Mouse (Mus musculus) adrenal gland, postnatal 10 days (tissue): ENCODE results near the gene Atp1b1. TPM values are rescaled to one million over a fixed set of nuclear protein-coding genes. Genes with fewer than 3 reads are reported as not detected.

Source experiments
- DNase-seq: peaks from one replicate; pipeline ENCODE4 v3.0.0; 2021; ENCODE audit warnings: mixed read lengths
- total RNA-seq, 2 experiments: library from RNA; stranded (reverse); gene quantifications; 2 replicates each; pipeline ENCODE4 v1.2.3; 2021

The Atp1b1 gene
- total RNA-seq, 2 experiments from 2014 or later = 88.2 to 115 TPM

DNA sequence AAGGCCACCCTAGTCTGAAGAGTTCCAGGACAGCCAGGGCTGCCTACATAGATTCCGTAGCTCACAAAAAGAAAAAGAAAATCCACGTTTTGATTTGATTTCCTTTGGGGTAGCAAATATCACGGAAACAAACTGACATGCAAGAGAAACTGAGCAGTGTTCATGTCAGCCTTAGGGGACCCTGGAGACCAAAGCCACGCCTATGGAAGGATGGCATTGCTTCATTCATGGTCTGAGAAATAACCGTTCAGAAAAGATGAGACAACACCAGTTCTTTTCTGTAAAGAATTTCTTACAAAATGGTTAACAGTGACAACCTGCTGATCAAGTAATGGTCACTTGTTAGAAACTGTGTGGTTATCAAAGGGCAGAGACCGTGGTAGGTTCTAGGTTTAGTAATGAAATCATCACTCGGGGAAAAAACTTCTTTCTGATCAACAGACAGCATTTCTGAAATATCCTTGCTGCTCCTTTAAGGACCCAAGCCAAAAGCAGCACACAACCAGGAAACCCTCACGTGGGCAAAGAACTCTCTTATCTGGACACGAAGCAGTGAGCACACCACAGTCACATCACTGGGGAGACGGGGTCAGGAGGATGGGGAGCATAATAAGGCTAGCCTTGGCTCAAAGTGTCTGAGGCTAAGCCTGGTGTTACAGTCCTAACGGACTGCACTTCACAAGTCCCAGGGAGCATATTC, 17.3 kb downstream of the Atp1b1 start:
- DNase-seq = no peak

DNA sequence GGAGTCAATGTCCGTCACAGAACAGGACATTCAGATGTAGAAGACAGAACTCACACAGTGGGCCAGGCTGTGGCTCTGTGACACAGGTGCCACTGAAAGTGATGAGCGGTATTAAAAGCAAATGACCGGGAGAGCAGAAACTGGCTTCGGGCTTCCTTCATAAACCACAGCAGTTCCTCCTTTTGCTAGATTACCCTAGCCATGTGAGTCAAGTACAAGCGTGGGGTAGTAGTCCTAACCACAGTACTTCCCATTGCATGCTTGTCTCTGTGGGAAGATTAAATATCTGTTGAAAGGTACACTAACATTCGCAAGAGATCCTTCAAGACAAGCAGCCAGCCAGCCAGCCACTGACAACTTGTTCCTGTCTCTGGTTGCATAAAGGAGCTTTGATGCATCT, 17.9 kb downstream of the Atp1b1 start:
- DNase-seq = no peak

DNA sequence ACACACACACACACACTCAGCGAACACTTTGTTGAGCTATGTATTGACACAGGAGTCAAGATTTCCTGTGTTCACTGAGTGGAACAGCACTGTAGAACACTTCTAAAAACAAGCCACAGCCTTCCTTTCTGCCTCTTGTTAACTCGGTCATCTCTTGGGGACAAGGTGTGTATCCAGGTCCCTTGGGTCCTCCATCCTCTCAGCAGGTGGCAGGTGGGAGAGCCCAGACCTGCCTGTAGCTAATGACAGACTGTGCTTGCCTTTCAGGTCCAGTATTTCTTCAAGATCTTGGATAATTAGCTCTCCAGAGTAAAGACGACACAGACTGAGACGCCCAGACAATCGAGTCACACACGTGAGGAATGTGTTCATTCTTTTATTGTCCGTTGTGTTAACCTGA, 21.4 kb downstream of the Atp1b1 start:
- no peak for DNase-seq

DNA sequence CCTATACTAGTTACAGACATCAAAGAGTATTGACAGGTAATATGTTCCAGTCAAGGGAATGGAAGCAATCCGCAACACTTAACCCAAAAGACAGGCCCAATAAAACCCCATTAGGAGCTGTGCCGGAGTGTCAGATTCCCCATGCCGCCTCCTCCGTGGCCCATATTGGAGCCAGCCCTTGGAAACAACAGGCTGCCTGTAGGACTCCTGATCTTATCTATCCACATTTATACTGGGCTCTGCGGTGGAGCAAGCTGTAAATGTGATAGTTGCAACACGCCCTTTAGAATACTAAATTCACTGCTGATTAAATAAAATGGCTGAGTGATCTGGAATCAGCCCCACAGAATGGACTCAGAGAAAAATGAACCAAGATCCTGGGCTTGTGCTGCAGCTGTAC, 24.1 kb downstream of the Atp1b1 start:
- DNase-seq = no peak

DNA sequence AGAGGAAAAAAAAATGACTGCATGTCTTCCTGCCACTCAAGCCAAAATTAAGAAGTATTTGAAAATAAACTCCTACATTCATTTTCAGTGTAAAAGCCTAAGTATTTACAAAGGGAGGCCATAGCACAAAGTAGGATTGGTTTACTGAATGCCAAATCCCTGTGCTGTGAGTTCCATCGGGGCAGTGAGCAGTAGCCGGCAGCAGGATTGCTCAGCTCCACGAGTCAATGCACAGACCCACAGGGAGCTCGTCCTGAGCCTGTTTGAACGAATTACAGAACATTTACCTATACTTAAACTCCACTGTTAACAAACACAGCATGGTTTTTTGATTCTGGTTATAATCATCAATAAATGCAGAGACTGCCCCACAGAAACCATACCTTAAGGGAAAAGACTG, 25.5 kb downstream of the Atp1b1 start:
- DNase-seq = no peak

DNA sequence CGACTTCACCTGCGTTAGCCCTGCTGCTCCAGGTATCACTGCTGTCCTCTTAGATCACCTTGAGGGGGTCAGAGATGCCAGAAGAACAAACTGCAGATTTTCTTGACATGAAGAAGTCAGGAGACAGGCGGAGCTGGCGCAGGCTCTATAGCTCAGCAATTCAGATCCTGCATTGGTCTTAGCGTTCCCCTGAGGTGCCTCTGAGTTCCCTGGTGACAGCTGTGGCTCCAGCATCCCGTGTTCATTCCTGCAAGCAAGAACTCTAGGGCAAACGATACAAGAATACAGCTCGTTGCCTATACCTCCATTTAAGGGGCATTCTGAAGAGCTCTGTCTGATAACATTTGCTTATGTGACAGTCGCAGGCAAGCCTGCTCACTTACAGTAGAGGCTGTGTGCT, 29.5 kb downstream of the Atp1b1 start:
- DNase-seq = no peak

DNA sequence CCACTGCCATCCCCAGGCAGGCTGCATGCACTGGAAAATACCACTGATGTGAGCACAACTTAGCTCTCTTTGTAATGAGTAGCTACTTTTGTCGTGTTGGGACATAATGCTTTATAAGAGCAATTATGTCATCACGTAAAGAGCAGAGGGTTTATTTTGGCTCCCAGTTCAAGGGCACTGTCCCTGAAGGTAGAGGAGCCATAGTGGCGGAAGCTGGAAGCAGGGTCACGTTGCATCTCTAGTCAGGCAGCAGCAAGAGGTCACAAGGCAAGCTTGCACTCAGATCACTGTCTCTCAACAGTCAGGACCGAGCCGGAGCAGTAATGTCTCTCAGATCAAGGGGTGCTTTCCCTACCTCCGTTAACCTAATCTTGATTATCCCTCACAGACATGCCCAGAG, 30.4 kb downstream of the Atp1b1 start:
- DNase-seq = no peak

DNA sequence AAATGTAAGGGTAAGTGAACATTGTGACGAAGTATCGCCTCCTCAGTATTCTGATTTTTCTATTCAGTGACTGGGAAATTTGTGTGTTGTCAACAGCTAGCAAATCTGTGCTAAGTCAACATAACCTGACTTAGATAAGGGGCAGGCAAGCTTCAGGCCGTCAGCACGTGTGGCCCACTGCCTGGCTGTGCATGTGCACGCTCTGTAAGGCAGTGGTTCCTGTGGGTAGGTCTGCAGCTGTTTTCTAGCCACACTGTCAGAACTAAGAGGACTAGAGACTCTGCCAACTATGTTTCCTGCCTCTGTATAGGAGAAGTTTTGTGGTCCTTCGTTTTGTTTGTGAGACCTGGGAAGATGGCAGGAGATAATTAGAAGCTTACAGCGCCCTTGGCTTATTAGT, 31.9 kb downstream of the Atp1b1 start:
- no peak for DNase-seq

DNA sequence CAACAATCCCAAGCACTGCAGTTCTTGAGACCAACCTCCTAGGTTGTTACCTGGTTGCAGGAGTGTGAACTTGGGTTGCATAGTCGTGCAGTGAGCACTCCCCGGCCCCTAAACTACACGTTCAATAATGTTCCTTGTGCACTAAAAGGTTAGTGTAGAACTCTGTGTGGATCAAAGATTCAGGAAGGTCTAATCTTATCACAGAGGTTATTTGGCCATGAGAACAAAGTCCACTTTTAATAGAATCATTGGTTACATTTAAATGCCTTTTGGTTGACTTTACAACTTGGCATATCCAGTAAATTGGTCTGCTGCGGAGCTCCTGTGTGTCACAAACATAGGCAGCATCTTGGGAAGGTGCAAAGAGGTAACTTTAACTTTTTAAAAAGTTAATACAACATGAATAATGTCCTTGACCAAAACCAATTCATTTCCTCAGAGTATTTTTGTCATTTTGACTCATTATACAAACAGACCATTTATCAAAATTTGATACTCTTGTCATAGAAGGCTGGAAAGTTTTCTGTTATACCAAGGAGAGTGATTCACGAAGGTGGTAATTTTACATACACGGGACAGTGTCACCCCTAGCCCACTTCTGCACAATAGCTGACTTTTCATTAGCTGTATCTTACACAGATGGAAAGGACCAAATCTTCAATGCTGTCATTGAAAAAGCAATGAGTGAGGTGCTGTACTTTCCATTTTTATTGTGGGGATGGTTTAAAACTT, 37.4 kb downstream of the Atp1b1 start:
- DNase-seq = no peak

DNA sequence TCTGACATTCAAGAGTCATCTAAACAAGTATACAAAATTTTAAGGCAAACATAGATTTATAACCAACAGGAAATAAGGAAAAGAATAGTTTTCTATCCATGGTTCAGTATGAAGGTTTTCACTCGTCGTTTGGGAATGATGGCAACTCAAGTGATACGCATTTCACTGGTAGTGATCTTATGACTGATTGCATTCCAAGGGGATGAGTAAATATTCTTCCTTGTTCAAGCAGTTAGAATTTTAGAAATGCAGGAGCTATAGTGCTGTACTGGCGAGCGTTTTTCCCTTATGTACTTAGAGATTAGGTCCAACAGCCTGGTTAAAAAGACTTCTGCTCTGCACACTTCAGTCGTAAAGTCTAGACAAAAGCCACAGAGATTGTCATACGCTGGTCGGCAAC, 38.8 kb downstream of the Atp1b1 start:
- no peak for DNase-seq

DNA sequence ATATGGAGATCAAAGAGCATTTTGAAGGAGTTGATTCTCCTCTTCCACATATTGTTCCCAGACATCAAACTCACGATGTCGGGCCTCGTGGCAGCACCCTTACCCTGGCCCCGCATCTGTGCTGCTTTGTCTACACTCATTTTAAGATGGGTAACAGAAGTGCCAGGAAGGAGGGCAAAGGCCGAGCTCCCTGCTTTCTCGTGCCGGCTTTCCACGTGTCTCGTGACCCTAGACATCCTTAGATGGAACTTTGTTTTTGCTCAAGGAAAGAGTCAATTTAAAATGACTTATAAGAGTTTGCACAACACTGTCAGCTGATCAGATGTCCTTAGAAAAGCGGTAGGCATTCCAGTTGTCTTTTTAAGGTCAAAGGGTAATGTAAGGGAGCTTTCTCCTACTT, 39.8 kb downstream of the Atp1b1 start:
- DNase-seq = no peak

DNA sequence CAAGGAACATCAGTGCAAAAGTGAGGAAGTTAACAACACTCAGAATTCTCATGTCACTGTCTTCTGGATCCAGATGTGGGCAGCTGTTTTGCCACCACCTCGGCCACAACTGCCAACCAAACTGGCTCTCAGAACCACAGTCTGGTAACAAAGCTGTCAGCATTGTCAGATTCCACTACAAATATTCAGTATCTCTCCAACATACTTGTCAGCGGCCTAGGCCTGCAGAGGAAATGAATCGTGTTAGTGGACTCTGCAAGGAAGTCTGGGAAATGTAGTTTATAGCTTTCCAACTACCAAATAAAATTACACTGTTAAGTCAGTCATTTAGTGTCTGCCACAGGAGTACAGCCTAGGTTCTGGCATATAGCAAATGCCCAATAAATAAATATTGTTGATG, 40.6 kb downstream of the Atp1b1 start:
- DNase-seq = no peak

DNA sequence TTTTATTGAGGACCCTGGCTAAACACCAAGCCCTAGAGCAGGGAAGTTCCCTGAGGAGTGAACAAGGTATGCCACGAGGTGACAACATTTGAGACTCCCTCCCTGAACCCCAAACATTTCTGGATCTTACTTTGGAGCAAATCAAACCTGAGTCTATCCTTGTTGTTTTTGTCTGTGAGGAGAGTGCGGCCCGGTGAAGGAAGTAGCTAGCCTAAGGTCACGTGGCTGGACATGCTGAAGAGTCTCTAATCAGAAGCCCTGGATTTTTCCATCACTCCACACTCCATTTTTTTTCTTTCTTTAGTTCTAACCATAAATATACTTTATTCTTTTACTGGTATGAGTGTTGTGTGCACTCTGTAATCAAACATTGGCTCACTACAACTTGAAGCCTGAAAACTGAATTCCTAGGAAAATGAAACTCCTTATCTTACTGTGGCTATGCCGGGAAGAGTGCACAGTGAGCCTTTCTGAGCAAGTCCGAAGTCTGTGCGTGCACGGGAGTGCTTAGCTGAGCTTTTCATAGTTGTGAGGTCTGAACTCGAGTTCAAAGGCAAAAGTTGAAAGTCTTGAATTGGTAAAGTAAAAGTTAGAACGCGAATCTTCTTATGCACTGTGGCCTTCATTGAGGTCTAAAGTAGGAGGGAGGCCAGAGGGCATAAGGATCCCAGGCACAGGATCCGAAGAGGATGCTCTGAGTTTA, 41.3 kb downstream of the Atp1b1 start:
- DNase-seq = no peak

DNA sequence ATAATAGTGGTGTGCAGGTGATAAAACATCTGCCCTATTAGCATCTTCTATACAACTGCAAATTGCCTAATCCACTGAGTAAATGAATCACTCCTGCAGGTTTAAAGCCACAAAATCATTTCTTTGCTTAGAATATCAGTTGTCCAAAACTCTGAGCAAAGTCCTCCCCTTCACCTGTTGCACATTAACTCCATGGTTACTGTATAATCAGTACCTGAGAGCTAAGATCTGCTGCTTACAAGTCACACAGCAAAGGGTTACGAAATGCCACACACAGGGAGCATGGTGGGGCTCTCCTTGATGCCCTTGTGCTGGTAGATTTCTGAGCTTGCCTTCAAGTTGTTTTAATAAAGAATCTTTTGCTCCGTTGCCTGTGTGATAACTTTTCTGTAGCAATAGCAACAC, 42.8 kb downstream of the Atp1b1 start:
- no peak for DNase-seq

DNA sequence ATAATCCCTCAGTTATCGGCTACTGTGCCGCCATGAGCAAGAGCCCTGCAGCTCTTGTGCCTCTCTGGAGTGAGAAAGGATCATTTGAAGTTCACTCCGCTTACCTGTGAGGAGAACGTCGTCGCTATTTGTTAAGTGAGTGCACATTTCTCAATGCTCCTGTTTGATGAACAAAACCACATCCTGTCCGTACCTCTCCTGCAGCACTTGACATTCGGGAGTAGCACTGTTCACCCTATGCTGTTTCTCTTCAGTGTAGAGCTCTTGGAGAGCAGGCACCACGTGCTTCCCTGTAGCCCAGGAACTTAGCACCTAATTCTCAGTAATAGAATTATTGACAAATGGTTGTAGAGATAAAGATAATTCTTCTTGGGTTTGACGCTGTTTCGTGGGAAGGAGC, 44.5 kb downstream of the Atp1b1 start:
- no peak for DNase-seq

DNA sequence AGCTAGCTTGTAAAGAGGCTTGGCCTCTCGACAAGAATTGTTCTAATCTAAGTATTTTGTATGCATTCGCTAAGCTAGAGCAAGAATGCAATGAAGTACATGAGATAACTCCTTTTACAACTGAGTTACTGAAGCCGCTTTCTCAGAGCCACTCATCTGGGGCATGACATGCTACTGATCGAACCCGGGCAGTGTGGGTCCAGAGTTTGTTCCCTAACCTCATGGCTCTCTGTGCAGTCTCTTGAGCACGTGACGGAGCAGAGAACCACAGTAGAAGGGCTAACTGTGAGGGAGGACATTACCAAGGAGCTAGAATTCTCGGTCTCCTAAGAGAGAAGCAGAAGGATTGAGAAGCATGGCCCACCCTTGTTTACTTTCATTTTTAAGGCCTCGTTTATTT, 45.2 kb downstream of the Atp1b1 start:
- no peak for DNase-seq

DNA sequence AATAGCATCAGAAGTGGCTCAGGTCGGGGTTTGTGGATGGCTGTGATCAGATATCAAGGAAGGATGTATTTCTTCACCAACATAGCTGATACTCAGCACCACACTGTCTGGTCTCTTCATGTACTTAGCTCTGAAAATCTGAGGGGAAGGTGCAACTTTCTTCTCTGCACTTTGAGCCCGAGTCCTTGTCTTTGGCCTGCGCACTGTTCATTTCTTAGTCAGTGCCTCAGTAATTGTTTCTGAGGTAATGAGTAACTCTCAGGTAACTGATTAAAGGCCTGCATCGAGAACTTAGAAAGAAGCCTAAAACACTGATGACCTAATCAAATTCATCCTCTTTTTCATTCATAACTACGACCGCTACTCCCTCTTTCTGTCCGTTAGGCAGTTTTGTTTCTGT, 46.8 kb downstream of the Atp1b1 start:
- DNase-seq = no peak

DNA sequence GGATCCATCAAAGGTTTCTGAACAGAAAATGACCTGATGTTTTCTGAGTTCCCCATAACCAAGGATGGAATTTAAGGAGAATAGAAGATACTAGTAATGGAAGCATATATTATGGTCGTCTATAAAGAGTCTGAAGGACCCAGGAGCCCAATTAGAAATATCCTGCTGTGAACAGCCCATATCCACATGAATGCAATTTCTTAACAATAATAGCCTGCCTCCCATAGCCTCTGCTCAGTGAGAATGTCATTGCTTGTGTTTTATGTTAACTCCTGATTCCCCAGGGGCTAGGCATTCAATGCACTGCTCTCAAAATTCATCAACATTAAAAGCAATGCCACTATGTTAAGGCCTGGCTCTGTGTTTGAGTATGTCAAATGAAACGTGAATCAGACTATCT, 49.5 kb downstream of the Atp1b1 start:
- no peak for DNase-seq

DNA sequence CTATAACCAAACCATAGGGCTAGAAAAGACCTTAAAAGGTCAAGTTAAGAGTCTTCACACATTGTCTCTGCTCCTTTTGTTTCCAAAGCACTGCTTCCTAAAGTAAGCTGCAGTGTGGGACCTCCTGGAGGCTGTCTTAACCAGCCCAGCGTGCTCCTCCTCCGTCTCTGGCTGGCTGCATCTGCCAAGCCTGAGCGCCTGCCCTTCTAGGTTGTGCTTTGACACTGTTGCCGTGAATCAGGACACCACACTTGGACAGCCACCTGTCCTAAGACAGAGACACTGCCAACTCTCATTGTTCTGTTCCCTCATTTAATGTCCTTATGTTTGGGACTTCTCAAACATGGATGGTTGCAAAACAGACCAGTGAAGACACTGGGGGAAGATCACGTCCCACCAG, 51.6 kb downstream of the Atp1b1 start:
- no peak for DNase-seq

DNA sequence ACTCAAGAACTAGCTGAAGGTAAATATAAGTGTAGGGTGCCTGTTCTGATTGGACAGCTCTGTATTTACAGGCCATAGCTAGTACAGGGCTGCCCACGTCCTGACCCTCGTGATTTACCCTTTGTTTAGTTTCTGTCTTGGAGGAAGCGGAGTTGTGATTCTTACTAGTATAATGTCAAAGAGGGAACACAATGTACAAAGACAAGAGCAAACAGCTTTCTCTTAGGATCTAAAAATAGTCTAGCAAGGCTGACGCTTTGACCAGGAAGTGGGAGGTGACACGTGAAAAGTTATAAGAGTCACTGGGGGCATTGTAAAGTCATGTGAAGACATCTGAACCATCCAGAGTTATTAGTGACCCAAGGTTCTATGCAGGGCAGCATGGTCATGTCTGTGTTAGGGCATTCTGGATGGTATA, 52.8 kb downstream of the Atp1b1 start:
- DNase-seq = no peak

DNA sequence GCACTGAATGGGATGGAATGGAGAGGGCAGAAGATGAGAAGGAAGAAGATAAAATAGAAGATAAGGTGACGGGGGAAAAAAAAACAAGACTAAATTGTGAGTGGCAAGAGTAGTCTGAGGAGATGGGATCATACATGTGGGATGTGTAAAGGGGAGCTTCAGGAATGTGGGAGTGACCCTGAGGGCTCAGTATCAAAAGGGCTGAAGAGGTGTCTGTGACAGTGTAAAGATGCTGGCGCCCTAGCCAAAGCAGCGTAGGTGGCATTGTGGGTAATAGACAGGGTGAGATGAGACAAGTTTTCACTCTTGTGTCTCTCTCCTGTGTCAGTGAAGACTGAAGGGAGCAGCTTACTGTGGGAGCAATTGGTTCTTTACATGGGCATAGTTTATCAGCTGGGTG, 58.6 kb downstream of the Atp1b1 start:
- DNase-seq = no peak

DNA sequence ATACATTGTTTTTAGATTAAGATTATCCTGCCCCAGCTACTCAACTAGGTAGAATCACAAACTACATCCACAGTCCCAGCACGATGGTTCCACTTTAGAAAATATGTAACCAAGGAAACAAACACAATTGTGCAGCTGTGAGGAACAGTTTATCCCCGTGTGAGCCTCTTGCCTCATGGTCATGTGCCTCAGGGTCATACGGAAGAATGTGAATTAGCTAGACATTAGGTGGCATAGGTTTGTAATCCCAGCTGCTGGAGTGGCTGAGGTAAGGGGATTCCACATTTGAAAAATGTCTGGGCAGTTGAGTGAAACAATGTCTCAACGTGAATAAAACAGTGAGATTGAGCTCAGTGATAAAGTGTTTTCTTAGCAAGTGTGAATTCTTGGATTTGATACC, 60.5 kb downstream of the Atp1b1 start:
- DNase-seq = no peak

DNA sequence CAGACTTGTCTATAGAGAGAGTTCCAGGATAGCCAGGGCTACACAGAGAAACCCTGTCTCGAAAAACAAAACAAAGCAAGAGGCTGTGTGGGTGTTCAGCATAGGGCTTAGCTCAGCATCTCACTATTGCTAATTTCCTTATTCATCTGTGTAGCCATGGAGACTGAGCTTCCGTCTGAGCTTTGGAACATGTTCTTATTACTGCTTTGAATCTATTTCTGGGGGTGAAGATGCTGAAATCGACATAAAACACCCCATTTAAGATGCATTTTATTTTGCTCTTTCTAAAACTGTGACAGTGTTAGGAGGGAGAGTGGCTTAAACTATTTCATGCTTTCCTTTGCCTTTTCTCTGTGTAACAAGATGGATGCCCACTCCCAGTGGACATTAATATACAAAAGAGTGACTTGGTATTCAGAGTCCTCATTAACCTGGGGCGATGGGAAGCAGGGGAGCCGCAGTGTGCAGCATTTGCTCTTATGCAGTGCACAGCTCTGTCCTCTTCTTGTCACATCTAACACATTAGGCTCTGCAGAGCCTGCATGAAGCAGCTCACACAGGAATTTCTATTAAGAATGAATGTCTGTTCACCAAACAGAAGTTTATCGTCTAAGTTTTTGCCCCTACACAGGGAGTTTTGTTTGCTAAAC, 62.9 kb downstream of the Atp1b1 start:
- no peak for DNase-seq
